Mouse (Mus musculus) thymus, postnatal 14 days (tissue): ENCODE measurements around the gene Plk3.
"Not testable (repeated sequence)": the region's sequence is repeated elsewhere in the genome, so short reads cannot be mapped to it uniquely, and the experiment has no call there.

Source experiments
- DNase-seq: peaks from one replicate; pipeline ENCODE4 v3.0.0; 2021

Plk3 gene

GRCm38 (mm10) chr4:117133817-117134600, at the start of gene Plk3:
Gene Plk3, minus strand, starts transcription at chr4:117133963.
- DNase-seq = peak; percentile 98

- not testable (repeated sequence) for DNase-seq
Measured at GRCm38 (mm10) chr4:117182759-117183096, 49.0 kb upstream of the Plk3 start.

GRCm38 (mm10) chr4:117181863-117182758, 48.3 kb upstream of the Plk3 start, which contains the start of gene Kif2c:
Gene Kif2c, minus strand, starts transcription at chr4:117182639.
- peak; percentile 93 for DNase-seq

- no peak for DNase-seq
Measured at GRCm38 (mm10) chr4:117169936-117170335, 36.2 kb upstream of the Plk3 start.

GRCm38 (mm10) chr4:117161183-117161582, 27.4 kb upstream of the Plk3 start:
- DNase-seq = no peak

- no peak for DNase-seq
Measured at GRCm38 (mm10) chr4:117159666-117160065, 25.9 kb upstream of the Plk3 start.

GRCm38 (mm10) chr4:117156372-117156771, 22.6 kb upstream of the Plk3 start:
- no peak for DNase-seq

- DNase-seq = peak; percentile 86
Measured at GRCm38 (mm10) chr4:117155792-117156355, 22.1 kb upstream of the Plk3 start, which contains the start of gene Rps8. Gene Rps8, minus strand, starts transcription at chr4:117156243.

GRCm38 (mm10) chr4:117155020-117155791, 21.4 kb upstream of the Plk3 start:
- no peak for DNase-seq

- no peak for DNase-seq
Measured at GRCm38 (mm10) chr4:117152714-117153113, 19.0 kb upstream of the Plk3 start.

GRCm38 (mm10) chr4:117151416-117151815, 17.7 kb upstream of the Plk3 start:
- DNase-seq = no peak

- no peak for DNase-seq
Measured at GRCm38 (mm10) chr4:117150212-117150733, 16.5 kb upstream of the Plk3 start.

- no peak for DNase-seq
Measured at GRCm38 (mm10) chr4:117149291-117150211, 15.8 kb upstream of the Plk3 start.

GRCm38 (mm10) chr4:117148815-117149214, 15.1 kb upstream of the Plk3 start:
- no peak for DNase-seq

- no peak for DNase-seq
Measured at GRCm38 (mm10) chr4:117148047-117148713, 14.4 kb upstream of the Plk3 start.

- DNase-seq = peak; percentile 92
Measured at GRCm38 (mm10) chr4:117146176-117146575, 12.4 kb upstream of the Plk3 start.

- no peak for DNase-seq
Measured at GRCm38 (mm10) chr4:117145248-117145647, 11.5 kb upstream of the Plk3 start.

- no peak for DNase-seq
Measured at GRCm38 (mm10) chr4:117143023-117143422, 9.3 kb upstream of the Plk3 start.

- no peak for DNase-seq
Measured at GRCm38 (mm10) chr4:117140613-117141012, 6.8 kb upstream of the Plk3 start.

- peak; percentile 62 for DNase-seq
Measured at GRCm38 (mm10) chr4:117139217-117139612, 5.5 kb upstream of the Plk3 start.
